Mouse (Mus musculus): ENCODE measurements around the gene Acr. TPM values are rescaled to one million over a fixed set of nuclear protein-coding genes. Genes with fewer than 3 reads are reported as not detected.
A peak's percentile ranks its signal among the peaks of the same experiment; 100 is the strongest.

Acr gene
- total RNA-seq, 2 experiments from 2014 or later, result 0.91 to 2.3 TPM

DNA sequence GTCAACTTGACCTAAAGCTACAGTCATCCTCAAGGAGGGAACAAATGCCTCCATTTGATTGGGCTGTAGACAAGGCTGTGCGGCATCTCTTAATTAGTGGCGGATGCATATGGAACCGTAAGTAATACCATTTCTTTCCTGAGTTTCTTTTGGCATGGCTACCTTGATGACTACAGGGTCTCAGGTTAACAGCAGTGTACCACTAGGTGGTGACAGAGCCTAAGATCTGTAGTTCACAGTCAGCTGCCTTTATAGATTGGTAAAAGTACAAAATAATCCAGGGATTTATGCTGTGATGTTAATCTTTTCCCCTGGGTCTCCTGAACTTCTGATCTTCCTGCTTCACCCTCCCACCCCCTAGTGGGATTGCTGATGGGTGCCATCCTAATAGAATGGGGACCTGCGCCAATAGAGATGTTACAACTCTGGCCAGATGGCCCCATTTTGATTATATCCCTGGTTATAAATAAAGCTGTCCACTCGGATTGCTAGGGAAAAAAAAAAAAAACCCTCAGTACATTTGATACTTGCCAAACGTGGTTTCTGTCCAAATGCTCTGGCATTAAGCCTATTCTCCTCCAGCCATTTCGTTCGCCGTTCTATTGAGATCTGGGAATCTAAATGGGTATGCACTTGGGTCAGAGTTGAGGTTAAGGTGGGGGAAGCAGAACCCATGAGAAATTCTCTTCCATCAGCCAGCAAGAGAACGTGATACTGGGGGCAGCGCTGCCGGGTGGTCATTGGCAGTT, 37.9 kb downstream of the Acr start:
- no peak for DNase-seq (ENCODE audit: low spot score in 2 of 2)
- intact Hi-C loops (cut with DNase I), result no loop called here

DNA sequence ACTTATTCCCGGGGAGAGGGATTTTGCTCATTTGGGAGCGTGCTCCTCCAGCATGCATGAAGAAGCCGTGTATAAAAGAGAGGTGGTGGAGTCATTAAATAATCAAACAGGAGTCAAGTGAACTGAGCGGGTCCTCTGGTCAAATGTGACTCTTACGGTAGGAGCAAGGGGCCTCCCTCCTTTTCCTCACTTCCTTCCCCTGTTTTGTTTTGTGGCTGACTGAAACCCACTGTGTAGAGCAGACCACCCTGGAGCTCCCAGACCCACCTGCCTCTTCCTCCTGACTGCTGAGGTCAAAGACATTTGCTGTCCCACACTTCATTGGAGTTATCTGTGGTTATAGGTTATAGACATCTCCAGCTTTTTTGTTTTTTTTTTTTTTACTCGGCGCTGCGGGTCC, 39.4 kb downstream of the Acr start:
- DNase-seq (ENCODE audit: low spot score in 2 of 2), result no peak
- intact Hi-C loops (cut with DNase I), result no loop called here

DNA sequence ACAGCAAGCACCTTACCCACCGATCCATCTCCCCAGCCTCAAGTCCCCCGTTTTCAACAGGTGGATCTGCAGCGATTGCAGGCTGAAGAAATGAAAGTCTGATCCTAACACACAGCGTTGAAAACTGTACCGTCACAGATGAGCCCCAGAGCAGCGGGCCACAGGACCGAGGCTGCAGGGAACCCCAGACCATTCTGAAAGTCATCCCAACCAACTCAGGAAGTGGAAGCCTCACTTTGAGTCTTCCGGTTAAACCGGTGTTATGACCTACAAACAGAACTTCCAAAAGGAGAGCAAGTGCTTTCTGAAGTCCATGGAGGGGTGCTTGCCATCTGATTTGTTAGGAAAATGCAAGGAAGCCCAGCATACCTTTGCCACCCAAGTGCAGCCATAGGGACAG, 39.8 kb downstream of the Acr start:
- DNase-seq (ENCODE audit: low spot score in 2 of 2), result no peak
- intact Hi-C loops (cut with DNase I), result no loop called here

DNA sequence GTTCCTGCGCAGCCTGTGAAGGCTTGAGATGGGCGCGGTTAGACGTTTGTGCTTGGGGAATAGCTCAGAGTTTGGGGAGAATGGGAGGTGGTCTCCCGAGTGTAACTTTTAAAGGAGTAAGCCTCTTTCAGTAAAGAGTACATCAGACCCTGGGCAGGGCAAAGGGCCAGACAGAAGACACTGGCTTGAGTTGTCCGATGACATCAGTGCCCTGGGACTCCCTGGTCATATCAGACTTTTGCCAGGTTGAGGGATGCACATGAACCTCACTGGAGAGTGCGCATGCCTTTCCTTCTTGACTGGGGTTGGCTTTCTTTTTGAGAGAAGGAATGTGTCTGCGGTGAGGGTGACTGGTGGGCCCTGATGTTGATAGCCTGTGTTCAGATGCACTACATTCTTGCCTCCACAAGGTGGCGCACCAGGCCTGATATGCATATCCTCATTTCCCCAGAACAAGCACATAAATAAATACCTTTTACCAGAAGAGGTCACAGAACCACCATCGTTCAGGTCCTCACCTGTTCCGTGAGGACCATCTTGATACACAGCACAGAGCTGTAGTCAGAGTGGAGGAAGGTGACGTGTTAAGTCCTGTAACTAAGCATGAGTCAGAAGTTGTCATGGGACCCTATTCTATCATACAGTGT, 54.3 kb downstream of the Acr start:
- intact Hi-C loops (cut with DNase I), result loop anchor here (2.0 to 10.0 kb wide), 3 partner anchors 112 to 592 kb away; partner anchors contain the start of gene Syt10
- DNase-seq (ENCODE audit: low spot score in 2 of 2), result peak; percentile 56 to 65

DNA sequence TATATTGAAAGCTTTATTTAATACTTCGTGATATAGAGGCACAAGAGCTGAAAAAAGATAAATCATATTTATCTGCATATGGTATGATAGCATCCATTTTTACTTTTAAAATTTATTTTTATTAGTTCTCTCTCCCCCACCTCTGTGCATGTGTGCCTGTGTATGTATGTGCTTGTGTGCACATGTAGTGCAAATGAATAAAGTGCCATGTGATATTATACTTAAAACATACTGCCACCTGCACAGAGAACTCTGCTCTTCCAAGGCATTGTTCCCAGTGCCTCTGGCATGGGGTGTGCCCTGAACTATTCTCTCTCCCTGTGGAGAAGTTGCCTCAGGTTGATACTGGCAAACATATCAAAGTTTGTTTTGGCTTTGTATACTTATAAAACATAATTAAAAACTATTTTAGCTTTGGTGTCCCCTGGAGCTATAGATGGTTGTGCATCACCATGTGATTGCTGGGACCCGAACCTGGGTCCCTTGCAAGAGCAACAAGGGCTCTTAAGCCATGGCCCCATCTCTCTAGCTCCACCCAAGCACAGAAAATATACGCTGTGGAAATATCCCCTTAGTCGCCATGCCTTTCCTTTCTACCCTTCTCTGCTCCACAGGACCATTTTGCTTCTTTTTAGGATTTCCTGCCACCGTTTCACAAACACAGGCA, 55.0 kb downstream of the Acr start:
- no peak for DNase-seq (ENCODE audit: low spot score in 2 of 2)
- intact Hi-C loops (cut with DNase I), result loop anchor here (2.0 to 10.0 kb wide), 3 partner anchors 112 to 592 kb away; partner anchors contain the start of gene Syt10

DNA sequence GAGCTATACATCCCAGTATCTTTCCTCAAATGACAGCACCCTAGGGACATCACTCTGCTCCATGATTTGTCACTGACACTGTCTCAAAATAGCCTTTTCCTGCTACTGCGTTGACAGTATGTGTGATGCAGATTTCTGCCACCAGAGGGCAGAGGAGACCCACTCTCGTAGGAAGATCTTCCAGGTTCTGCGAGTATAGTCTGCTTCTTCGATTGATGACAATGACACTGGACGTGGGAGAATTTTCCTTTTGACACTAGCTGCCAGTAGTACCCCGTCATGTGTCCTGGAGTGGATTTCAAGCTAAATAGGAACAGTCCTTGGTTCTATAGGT, 55.5 kb downstream of the Acr start:
- DNase-seq (ENCODE audit: low spot score in 2 of 2), result peak; percentile 71 to 75
- intact Hi-C loops (cut with DNase I), result loop anchor here (2.0 to 10.0 kb wide), 3 partner anchors 111 to 591 kb away; partner anchors contain the start of gene Syt10

Other genes starting within 250 kb of the Acr start
- not detected for gene Adm2, start 245.6 kb upstream of the Acr start, total RNA-seq (2021)
- not detected for gene Miox, start 233.9 kb upstream of the Acr start, total RNA-seq (2021)
- 10 to 100 TPM; 16.9 to 18.5 TPM for gene Lmf2, start 212.7 kb upstream of the Acr start, total RNA-seq (2021)
- 100 to 1,000 TPM in 1 of 2 experiments, 10 to 100 TPM in 1; 89.8 to 109 TPM for gene Ncaph2, start 212.6 kb upstream of the Acr start, total RNA-seq (2021)
- gene Sco2, start 194.5 kb upstream of the Acr start, total RNA-seq (2021), result 10 to 100 TPM; 24.0 to 32.2 TPM
- 1 to 10 TPM; 1.2 to 1.5 TPM for gene Tymp, start 191.3 kb upstream of the Acr start, total RNA-seq (2021)
- 1 to 10 TPM in 1 of 2 experiments, under 1 TPM in 1; 0.66 to 1.9 TPM for gene Odf3b, start 189.0 kb upstream of the Acr start, total RNA-seq (2021)
- gene Klhdc7b, start 183.4 kb upstream of the Acr start, total RNA-seq (2021), result under 1 TPM; 0.39 to 0.41 TPM
- not detected for gene Syce3, start 157.8 kb upstream of the Acr start, total RNA-seq (2021)
- gene Cpt1b, start 142.5 kb upstream of the Acr start, total RNA-seq (2021), result 1 to 10 TPM in 1 of 2 experiments, not detected in 1; 3.6 TPM
- gene C730034F03Rik, start 138.7 kb upstream of the Acr start, total RNA-seq (2021), result 1 to 10 TPM; 1.7 to 4.1 TPM
- gene Gm44502, start 138.6 kb upstream of the Acr start, total RNA-seq (2021), result under 1 TPM in 1 of 2 experiments, not detected in 1; 0.72 TPM
- gene Chkb, start 138.4 kb upstream of the Acr start, total RNA-seq (2021), result 10 to 100 TPM; 41.0 to 41.2 TPM
- 100 to 1,000 TPM; 221 to 233 TPM for gene Mapk8ip2, start 114.4 kb upstream of the Acr start, total RNA-seq (2021)
- 10 to 100 TPM; 31.7 to 36.1 TPM for gene Arsa, start 90.9 kb upstream of the Acr start, total RNA-seq (2021)
- 100 to 1,000 TPM; 196 to 229 TPM for gene Shank3, start 68.7 kb upstream of the Acr start, total RNA-seq (2021)
- gene Rabl2, start 23.6 kb downstream of the Acr start, total RNA-seq (2021), result 10 to 100 TPM; 30.4 to 42.5 TPM

Data from left cerebral cortex, postnatal 36 days (tissue).